Comparison of ENCODE assay signal across 27 mouse cellular contexts in the genomic region with DNA sequence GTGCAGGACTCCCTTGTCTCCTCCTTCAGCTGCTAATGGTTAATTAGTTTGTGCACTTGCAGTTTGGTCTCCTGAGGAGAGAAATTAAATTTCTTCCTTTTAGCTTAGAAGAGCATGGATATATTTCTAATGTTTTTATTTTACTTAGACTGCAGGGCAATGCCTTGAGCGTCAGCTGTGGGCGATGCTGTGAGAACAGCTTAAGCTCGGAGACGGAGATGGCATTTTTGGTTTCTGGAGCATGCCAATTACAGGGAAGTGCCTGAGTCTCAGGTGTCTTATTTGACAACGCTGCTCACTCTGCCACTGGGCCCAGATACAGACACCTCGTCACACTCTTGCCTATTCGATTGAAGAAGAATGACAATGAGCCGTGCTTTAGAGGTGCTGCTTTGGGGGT.
DNase-seq lines count a peak whose midpoint lies in the region; ATAC-seq and TF ChIP-seq lines count a peak whose summit lies in the region.
"Had no signal": no experiment of that assay in that cellular context is flagged by ENCODE, and none has a peak within 500 bp of the region (broad histone marks: within the 10 kb centered on the region; RNA-seq: fewer than 3 reads in every experiment).

No protein-coding gene starts in this region.

- peaks cover 3% of the 10 kb centered on the region; the same call in 1 of the 2 replicates for H3K4me1 ChIP-seq in hindbrain, embryonic 15.5 days (replicated peaks)
- H3K4me1 ChIP-seq in hindbrain, embryonic 13.5 days (replicated peaks), result peaks cover 10% of the 10 kb centered on the region; the same call in 1 of the 2 replicates
- H3K4me1 ChIP-seq in midbrain, embryonic 11.5 days (ENCODE audit: control insufficient read depth, insufficient read depth, low read length), result no peaks in the 10 kb centered on the region
- H3K4me1 ChIP-seq in midbrain, embryonic 10.5 days, result no peaks in the 10 kb centered on the region
- H3K4me1 ChIP-seq in midbrain, postnatal 0 days (ENCODE audit: insufficient read depth, low read length), result no peaks in the 10 kb centered on the region
- H3K4me1 ChIP-seq: heart, embryonic 12.5 days; limb, embryonic 12.5 days had no signal

- no peak overlapping the region for H3K4me3 ChIP-seq in hindbrain, embryonic 15.5 days
- H3K4me3 ChIP-seq in hindbrain, embryonic 13.5 days, result no peak overlapping the region
- H3K4me3 ChIP-seq in midbrain, embryonic 11.5 days (ENCODE audit: low read depth, low read length), result no peak overlapping the region
- H3K4me3 ChIP-seq in midbrain, embryonic 10.5 days, result no peak overlapping the region
- no peak overlapping the region for H3K4me3 ChIP-seq in midbrain, postnatal 0 days (ENCODE audit: low read depth, low read length)
- H3K4me3 ChIP-seq: forebrain, embryonic 10.5 days; heart, embryonic 12.5 days; limb, embryonic 12.5 days; myocyte had no signal

- no peak overlapping the region; the same call in 1 of the 2 replicates for H3K27ac ChIP-seq in hindbrain, embryonic 15.5 days (replicated peaks)
- H3K27ac ChIP-seq in hindbrain, embryonic 13.5 days, result no peak overlapping the region
- H3K27ac ChIP-seq in midbrain, embryonic 11.5 days (ENCODE audit: low read depth, low read length), result no peak overlapping the region
- no peak overlapping the region for H3K27ac ChIP-seq in midbrain, embryonic 10.5 days (replicated peaks)
- H3K27ac ChIP-seq in midbrain, postnatal 0 days (ENCODE audit: low read depth, low read length), result no peak overlapping the region
- H3K27ac ChIP-seq: forebrain, embryonic 10.5 days; limb, embryonic 12.5 days; macrophage had no signal

- TF ChIP-seq POLR2A in brain, embryonic 14.5 days (IDR thresholded peaks at IDR 0.05; ENCODE audit: borderline replicate concordance, extremely low read depth, insufficient read depth, insufficient read length, poor library complexity, severe bottlenecking), result no peak

- H3K27me3 ChIP-seq in hindbrain, embryonic 15.5 days, result no peaks in the 10 kb centered on the region
- H3K27me3 ChIP-seq in hindbrain, embryonic 13.5 days, result no peaks in the 10 kb centered on the region
- no peaks in the 10 kb centered on the region for H3K27me3 ChIP-seq in midbrain, embryonic 11.5 days (ENCODE audit: control insufficient read depth, insufficient read depth, low read length)
- H3K27me3 ChIP-seq in midbrain, embryonic 10.5 days (ENCODE audit: low read depth, poor library complexity, severe bottlenecking), result no peaks in the 10 kb centered on the region
- H3K27me3 ChIP-seq in midbrain, postnatal 0 days (ENCODE audit: insufficient read depth, low read length), result no peaks in the 10 kb centered on the region
- H3K27me3 ChIP-seq: heart, embryonic 12.5 days; limb, embryonic 12.5 days had no signal

- DNase-seq in midbrain, embryonic 11.5 days (ENCODE audit: low spot score, missing footprints), result peak; percentile 33
- no peak for DNase-seq in midbrain, embryonic 10.5 days (ENCODE audit: low spot score)
- peak; percentile 48 for DNase-seq in brain, embryonic 14.5 days (ENCODE audit: low read depth)
- DNase-seq in midbrain, postnatal 0 days (ENCODE audit: low spot score), result peak; percentile 26
- DNase-seq in urinary bladder, postnatal 25 days (ENCODE audit: low spot score), result no peak
- DNase-seq: adrenal gland, postnatal 36 days; cerebellum, adult 18-20 months; cerebellum, postnatal 14 days; gastrocnemius, postnatal 25 days; heart, adult 18-20 months; heart, postnatal 10 days; kidney, adult 11 months; kidney, postnatal 4 days; layer of hippocampus, adult 9-11 months; liver, postnatal 0 days; thymus, adult 2 months; thymus, postnatal 4 days had no signal

- H3K9me3 ChIP-seq in hindbrain, embryonic 15.5 days, result no peaks in the 10 kb centered on the region
- no peaks in the 10 kb centered on the region for H3K9me3 ChIP-seq in hindbrain, embryonic 13.5 days
- H3K9me3 ChIP-seq in midbrain, embryonic 11.5 days (ENCODE audit: control insufficient read depth, low read length), result no peaks in the 10 kb centered on the region
- no peaks in the 10 kb centered on the region for H3K9me3 ChIP-seq in midbrain, embryonic 10.5 days (replicated peaks)
- H3K9me3 ChIP-seq in midbrain, postnatal 0 days (ENCODE audit: low read length), result no peaks in the 10 kb centered on the region
- H3K9me3 ChIP-seq: forebrain, embryonic 10.5 days; heart, embryonic 12.5 days; limb, embryonic 12.5 days had no signal

- WGBS in hindbrain, embryonic 15.5 days, result 61% methylated on average over 8 of the region's 8 CpGs
- 70% methylated on average over 8 of the region's 8 CpGs for WGBS in hindbrain, embryonic 13.5 days
- 85% methylated on average over 8 of the region's 8 CpGs for WGBS in midbrain, embryonic 11.5 days
- 88% methylated on average over 8 of the region's 8 CpGs for WGBS in midbrain, embryonic 10.5 days
- WGBS in midbrain, postnatal 0 days, result 55% methylated on average over 8 of the region's 8 CpGs

- 0 out of 2 replicates have a peak overlapping the region, but pooled peaks have one; percentile 19 for H3K4me2 ChIP-seq in hindbrain, embryonic 15.5 days
- no peak overlapping the region for H3K4me2 ChIP-seq in hindbrain, embryonic 13.5 days
- no peak overlapping the region for H3K4me2 ChIP-seq in midbrain, embryonic 11.5 days
- H3K4me2 ChIP-seq in midbrain, postnatal 0 days (ENCODE audit: low read depth, low read length, poor library complexity, severe bottlenecking), result no peak overlapping the region
- H3K4me2 ChIP-seq: heart, embryonic 12.5 days; limb, embryonic 12.5 days; liver, embryonic 11.5 days had no signal

- peak; percentile 48; the same call in 1 of the 2 replicates for ATAC-seq in hindbrain, embryonic 15.5 days (ENCODE audit: low FRiP score, low read depth)
- ATAC-seq in hindbrain, embryonic 13.5 days (ENCODE audit: low FRiP score), result no peak; the same call in 1 of the 2 replicates
- ATAC-seq in midbrain, embryonic 11.5 days (ENCODE audit: low FRiP score), result no peak
- no peak for ATAC-seq in midbrain, postnatal 0 days (ENCODE audit: low FRiP score)
- ATAC-seq: forebrain, embryonic 16.5 days; liver, postnatal 0 days; lung, postnatal 0 days had no signal

- H3K9ac ChIP-seq in hindbrain, embryonic 15.5 days, result no peak overlapping the region
- H3K9ac ChIP-seq in hindbrain, embryonic 13.5 days, result no peak overlapping the region
- no peak overlapping the region for H3K9ac ChIP-seq in midbrain, embryonic 11.5 days (ENCODE audit: low read length)
- no peak overlapping the region for H3K9ac ChIP-seq in midbrain, postnatal 0 days (replicated peaks; ENCODE audit: low read length, poor library complexity, severe bottlenecking)
- H3K9ac ChIP-seq: heart, embryonic 12.5 days; limb, embryonic 12.5 days; liver, postnatal 0 days had no signal

- no peak for TF ChIP-seq CTCF in brain, embryonic 14.5 days (IDR thresholded peaks at IDR 0.05; ENCODE audit: borderline replicate concordance, extremely low read depth, insufficient read depth, insufficient read length)
- no peak for TF ChIP-seq CTCF in midbrain, postnatal 0 days (IDR thresholded peaks at IDR 0.05)

- H3K36me3 ChIP-seq in hindbrain, embryonic 15.5 days, result no peaks in the 10 kb centered on the region
- no peaks in the 10 kb centered on the region for H3K36me3 ChIP-seq in hindbrain, embryonic 13.5 days
- no peaks in the 10 kb centered on the region for H3K36me3 ChIP-seq in midbrain, embryonic 11.5 days (ENCODE audit: control insufficient read depth, insufficient read depth, low read length)
- H3K36me3 ChIP-seq in midbrain, embryonic 10.5 days, result no peaks in the 10 kb centered on the region
- H3K36me3 ChIP-seq in midbrain, postnatal 0 days (ENCODE audit: insufficient read depth, low read length), result no peaks in the 10 kb centered on the region
- H3K36me3 ChIP-seq: forebrain, embryonic 10.5 days; heart, embryonic 12.5 days; limb, embryonic 12.5 days had no signal

Comparison
In these comparisons a context has a peak if more than half of its experiments do, and no peak if none do; other contexts are left out.
1. DNase-seq: peak in midbrain, embryonic 11.5 days (single experiment), brain, embryonic 14.5 days (single experiment) and midbrain, postnatal 0 days (single experiment); none in midbrain, embryonic 10.5 days (single experiment) and urinary bladder, postnatal 25 days (single experiment).